Mouse (Mus musculus): ENCODE results near the gene Ugt8a.

DNA sequence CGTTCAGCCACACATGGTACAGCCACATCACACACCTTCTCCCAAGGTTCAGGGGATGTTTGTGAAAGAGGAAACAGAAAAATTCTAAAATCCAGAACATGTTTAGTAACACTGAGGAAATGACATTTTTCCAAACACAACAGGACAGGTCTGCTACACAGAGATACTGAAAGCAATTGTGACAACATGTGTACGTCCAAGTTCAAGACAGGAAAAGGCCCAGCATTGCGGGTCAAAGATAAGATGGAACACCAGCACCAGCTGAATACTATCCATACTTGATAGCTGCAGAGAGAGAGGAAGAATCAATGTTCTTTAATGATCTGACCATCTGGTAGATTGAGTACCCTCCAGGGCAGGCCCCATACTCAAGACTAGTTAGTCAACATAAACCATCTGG, 41.1 kb upstream of the Ugt8a start:
- no peak for TF ChIP-seq CTCF (IDR thresholded peaks at IDR 0.05)
- no peak for TF ChIP-seq EP300 (IDR thresholded peaks at IDR 0.05; ENCODE audit: insufficient read depth, low read depth, low read length)

Data from heart, adult 2 months (tissue).